Mouse (Mus musculus): ENCODE data around the gene AI182371. TPM values are rescaled to one million over a fixed set of nuclear protein-coding genes. Genes with fewer than 3 reads are reported as not detected.

The AI182371 gene
- 1.7 and 2.7 TPM in 2 replicates for total RNA-seq (2017)

- no peak for ATAC-seq (ENCODE audit: extremely low read depth, insufficient number of reproducible peaks, low FRiP score, poor library complexity, severe bottlenecking)
Observed at GRCm38 (mm10) chr2:35101443-35101842, at the start of gene AI182371. Gene AI182371, minus strand, starts transcription at chr2:35101543.

DNA sequence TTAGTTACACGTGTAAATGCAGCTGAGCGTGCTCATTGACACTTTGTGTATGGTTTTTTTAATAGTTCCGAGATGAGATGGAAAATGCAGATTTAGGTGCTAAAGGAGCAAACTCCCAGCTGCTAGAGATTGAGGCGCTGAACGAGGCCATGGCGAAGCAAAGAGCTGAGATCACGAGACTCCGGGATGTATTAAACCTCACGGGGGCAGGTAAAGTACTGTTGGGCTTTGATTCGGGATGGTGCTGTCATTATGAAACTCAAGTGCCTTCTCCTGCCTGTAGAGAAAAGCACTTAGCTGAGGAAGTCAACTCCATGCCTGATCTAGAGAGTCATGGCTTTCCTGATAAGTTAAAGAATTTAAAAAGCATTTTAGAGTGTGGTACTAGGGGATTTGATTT lies 47.5 kb upstream of the AI182371 start:
- no peak for ATAC-seq (ENCODE audit: extremely low read depth, insufficient number of reproducible peaks, low FRiP score, poor library complexity, severe bottlenecking)

DNA sequence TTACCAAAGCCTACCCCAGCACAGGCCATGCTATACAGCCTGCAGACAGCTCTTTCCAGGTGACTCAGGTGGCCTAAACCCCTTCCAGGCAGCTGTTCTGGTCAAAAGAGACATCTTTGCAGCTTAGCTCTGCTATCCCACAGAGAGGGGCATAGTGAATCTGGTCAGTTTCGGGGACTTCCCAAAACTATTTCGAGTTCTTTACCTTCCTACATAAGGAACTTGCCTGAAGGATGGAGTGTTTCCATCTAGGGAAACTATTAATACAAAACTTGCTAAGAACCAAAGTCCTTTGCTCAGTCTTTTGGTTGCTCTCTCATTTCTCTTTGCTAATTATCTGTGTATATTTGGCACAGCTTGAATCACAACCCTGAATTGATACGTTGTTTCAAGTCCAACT lies 40.3 kb upstream of the AI182371 start:
- ATAC-seq (ENCODE audit: extremely low read depth, insufficient number of reproducible peaks, low FRiP score, poor library complexity, severe bottlenecking) = no peak

DNA sequence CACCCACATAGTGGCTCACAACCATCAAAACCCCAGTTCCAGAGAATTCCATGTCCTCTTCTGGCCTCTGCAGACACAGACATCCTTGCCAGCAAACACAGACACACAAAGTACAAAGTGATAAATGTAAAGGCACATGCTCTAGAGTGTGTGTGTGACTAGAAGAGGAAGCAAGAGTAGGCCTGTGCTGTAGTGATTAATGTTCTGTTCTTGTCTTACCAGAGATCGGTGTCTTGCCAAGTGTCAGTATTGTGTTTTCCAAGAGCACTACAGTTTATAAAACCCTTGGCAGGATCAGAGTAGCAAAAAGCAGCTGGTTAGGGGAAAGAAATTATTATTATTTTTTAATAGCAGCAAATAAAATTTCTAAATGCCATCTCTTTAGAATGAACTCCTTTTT lies 37.2 kb upstream of the AI182371 start:
- no peak for ATAC-seq (ENCODE audit: extremely low read depth, insufficient number of reproducible peaks, low FRiP score, poor library complexity, severe bottlenecking)

DNA sequence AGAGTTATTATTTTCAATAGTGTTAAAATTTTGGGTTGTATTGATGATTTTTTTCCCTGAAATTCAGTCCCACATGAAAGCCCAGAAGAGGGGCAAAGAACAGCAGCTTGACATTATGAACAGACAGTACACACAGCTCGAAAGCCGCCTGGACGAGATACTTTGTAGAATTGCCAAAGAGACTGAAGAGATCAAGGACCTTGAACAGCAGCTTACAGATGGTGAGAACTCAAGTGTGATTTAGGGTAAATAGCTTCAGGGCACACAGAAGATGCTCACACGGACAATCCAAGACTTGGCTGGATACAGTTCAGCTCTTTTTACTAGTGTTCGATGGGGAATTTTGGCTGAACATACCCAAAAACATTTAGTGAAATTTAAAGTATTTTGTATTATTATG lies 32.5 kb upstream of the AI182371 start:
- no peak for ATAC-seq (ENCODE audit: extremely low read depth, insufficient number of reproducible peaks, low FRiP score, poor library complexity, severe bottlenecking)

- ATAC-seq (ENCODE audit: extremely low read depth, insufficient number of reproducible peaks, low FRiP score, poor library complexity, severe bottlenecking) = no peak
Observed at GRCm38 (mm10) chr2:35132662-35133055, 31.3 kb upstream of the AI182371 start.

DNA sequence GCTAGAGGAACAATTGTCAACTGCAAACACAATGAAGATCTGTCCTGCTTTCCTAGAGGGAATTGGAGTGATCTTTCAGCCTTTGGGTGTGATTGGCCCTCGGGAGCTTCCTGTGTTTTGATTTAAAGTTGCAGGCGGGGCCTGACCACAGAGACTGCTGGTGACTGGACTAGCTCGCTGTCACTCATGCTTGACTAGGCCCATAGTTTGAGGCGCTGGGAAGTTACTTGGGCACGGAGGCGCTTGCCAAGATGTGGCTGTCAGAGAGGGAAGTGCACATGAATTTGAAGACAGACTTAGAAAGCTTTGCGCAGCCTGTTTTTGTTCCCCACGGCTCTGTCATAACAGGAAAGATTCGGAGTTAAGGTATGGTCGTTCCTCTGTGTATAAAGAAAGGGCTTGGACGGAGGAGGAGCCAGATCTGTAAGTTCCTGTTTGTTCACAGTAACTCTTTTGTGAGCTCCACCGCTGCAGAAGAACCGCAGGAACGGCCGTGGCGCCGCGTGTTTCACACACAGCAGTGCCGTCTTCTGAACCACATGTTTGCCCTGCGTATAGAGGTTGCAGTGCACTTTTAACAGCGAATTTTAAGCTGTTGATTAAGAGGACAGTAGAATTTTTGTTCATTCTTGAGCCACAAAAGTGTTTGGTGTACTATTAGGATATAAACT lies 30.8 kb upstream of the AI182371 start:
- ATAC-seq (ENCODE audit: extremely low read depth, insufficient number of reproducible peaks, low FRiP score, poor library complexity, severe bottlenecking) = peak; percentile 97

- no peak for ATAC-seq (ENCODE audit: extremely low read depth, insufficient number of reproducible peaks, low FRiP score, poor library complexity, severe bottlenecking)
Observed at GRCm38 (mm10) chr2:35131491-35131890, 30.1 kb upstream of the AI182371 start.

GRCm38 (mm10) chr2:35124716-35125115 lies 23.4 kb upstream of the AI182371 start:
- ATAC-seq (ENCODE audit: extremely low read depth, insufficient number of reproducible peaks, low FRiP score, poor library complexity, severe bottlenecking) = no peak

GRCm38 (mm10) chr2:35110521-35110920 lies 9.2 kb upstream of the AI182371 start:
- ATAC-seq (ENCODE audit: extremely low read depth, insufficient number of reproducible peaks, low FRiP score, poor library complexity, severe bottlenecking) = no peak

GRCm38 (mm10) chr2:35109924-35110304 lies 8.6 kb upstream of the AI182371 start:
- ATAC-seq (ENCODE audit: extremely low read depth, insufficient number of reproducible peaks, low FRiP score, poor library complexity, severe bottlenecking) = no peak; the same call in 1 of the 2 replicates

DNA sequence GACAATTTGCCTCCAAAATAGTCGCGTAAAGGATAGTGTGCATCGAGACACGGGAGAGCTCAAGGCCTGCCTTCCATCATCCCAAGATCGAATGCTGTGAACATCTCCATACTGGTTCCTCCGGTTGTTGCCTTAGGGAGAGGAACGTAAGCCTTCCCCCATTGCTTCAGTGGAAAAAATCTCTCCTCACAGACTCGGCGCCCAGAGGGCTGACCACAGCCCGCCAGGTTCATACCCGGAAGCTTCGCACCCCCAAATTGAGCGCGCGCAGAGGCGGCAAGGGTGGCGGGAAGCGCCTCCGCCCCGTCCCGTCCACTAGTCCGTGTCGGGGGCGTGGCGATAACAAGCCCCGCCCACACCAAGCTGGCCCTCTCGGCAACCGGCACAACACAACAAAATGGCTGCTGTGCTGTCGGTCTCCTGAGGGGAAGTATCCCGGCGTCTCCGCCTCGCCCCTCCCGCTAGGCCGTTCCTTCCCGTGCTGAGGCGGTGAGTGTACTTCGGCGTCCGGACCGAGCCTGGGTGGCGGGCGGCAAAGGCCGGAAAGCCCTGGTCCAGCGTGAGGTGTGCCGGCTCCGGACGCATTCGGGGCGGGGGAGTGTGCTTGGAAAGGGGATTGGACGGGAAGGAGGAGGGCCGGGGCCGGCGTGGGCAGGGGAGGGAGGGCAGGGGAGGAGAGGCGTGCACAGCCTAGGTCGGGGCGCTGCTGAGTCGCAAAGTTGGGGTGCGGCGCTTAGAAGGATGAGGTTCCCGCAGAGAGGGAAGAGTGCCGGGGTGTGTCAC lies 8.0 kb upstream of the AI182371 start, which contains the start of gene Cntrl:
Gene Cntrl (plus strand): TSS at position 352 of the 783 bp plus-strand sequence.
- ATAC-seq (ENCODE audit: extremely low read depth, insufficient number of reproducible peaks, low FRiP score, poor library complexity, severe bottlenecking) = peak; percentile 88

DNA sequence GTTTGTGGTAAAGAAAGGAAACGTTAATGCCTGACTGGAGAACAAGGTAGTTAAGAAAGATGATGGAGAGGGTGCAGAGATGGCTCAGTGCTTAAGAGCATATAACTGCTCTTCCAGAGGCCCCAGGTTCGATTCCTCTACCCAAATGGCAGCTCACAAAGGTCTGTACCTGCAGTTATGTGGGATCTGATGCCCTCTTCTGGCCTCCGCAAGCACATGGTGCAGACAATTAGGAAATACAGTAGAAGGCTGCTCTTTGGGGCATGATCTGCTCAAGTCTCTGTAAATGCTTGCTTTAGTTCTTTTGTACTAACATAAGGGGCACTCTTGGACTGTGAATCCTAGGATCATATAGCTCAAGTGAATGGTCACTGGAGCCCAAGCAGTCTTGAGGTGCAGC lies 7.4 kb upstream of the AI182371 start:
- peak; percentile 53 for ATAC-seq (ENCODE audit: extremely low read depth, insufficient number of reproducible peaks, low FRiP score, poor library complexity, severe bottlenecking)

GRCm38 (mm10) chr2:35107984-35108635 lies 6.8 kb upstream of the AI182371 start:
- ATAC-seq (ENCODE audit: extremely low read depth, insufficient number of reproducible peaks, low FRiP score, poor library complexity, severe bottlenecking) = peak; percentile 11; the same call in 1 of the 2 replicates

- ATAC-seq (ENCODE audit: extremely low read depth, insufficient number of reproducible peaks, low FRiP score, poor library complexity, severe bottlenecking) = no peak
Observed at GRCm38 (mm10) chr2:35104843-35105242, 3.5 kb upstream of the AI182371 start.

DNA sequence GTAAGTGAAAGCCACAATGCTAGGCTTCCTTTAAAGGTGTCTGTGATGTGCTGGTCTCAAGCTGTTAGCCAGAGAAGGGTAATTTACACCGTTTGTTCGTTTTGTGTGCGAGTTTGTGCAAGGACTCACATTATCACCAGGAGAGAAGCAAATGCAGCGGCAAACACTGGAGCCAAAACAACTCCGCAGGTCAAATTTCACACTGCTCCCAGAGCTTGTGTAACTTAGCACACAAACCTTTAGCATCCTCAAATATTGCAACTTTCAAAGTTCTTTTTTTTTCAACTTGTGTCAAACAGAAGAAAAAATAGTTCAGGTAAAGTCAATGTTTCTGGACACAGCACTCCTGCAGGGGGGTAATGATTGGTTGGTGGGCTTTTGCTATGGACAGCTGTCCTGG lies 2.2 kb upstream of the AI182371 start:
- ATAC-seq (ENCODE audit: extremely low read depth, insufficient number of reproducible peaks, low FRiP score, poor library complexity, severe bottlenecking) = no peak

- no peak for ATAC-seq (ENCODE audit: extremely low read depth, insufficient number of reproducible peaks, low FRiP score, poor library complexity, severe bottlenecking)
Observed at GRCm38 (mm10) chr2:35102777-35103176, 1.4 kb upstream of the AI182371 start.

- ATAC-seq (ENCODE audit: extremely low read depth, insufficient number of reproducible peaks, low FRiP score, poor library complexity, severe bottlenecking) = no peak
Observed at GRCm38 (mm10) chr2:35100529-35100928, 814 bp downstream of the AI182371 start.

- no peak for ATAC-seq (ENCODE audit: extremely low read depth, insufficient number of reproducible peaks, low FRiP score, poor library complexity, severe bottlenecking)
Observed at GRCm38 (mm10) chr2:35087418-35087817, 13.9 kb downstream of the AI182371 start.

DNA sequence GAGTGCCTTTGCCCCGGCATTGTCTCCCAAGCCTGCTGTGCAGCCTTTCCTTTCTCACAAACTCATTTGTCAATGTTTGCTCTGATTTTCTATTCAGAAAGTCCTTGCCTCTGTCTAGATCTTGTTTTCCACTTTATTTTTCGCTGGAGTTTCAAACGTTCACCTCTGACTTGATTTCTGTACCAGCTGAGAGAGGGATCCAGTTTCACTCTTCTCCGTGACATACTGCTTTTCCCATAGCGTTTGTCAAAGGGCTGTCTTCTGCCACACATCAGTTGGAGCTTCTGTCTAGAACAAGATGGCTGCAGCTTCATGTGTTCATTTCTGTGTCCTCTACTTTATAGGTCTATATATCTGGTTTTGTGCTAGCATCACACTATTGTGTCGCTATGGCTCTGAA lies 22.2 kb downstream of the AI182371 start:
- no peak for ATAC-seq (ENCODE audit: extremely low read depth, insufficient number of reproducible peaks, low FRiP score, poor library complexity, severe bottlenecking)
